Mouse (Mus musculus): Measurements from ENCODE around the gene Tmem161b. TPM values are rescaled to one million over a fixed set of nuclear protein-coding genes. Genes with fewer than 3 reads are reported as not detected.
A peak's percentile ranks its signal among the peaks of the same experiment; 100 is the strongest.

Tmem161b gene
- total and polyA plus RNA-seq, 2 experiments from 2014 or later = 24.5 to 29.3 TPM

- 9% methylated on average over 7 of the region's 7 CpGs for WGBS
- ATAC-seq = no peak
These were observed 122.6 kb downstream of the Tmem161b start for GRCm38 (mm10) chr13:84344711-84345110.

GRCm38 (mm10) chr13:84345114-84345513 is 123.0 kb downstream of the Tmem161b start:
- no peak for TF ChIP-seq CTCF (IDR thresholded peaks at IDR 0.05; ENCODE audit: low read depth)
- Histone ChIP-seq H3K4me3 (ENCODE audit: low read length) (peak overlapping the region; percentile 27), H3K27ac (peak overlapping the region; percentile 98), H3K36me3 (ENCODE audit: insufficient read depth, low read length) (no peaks in the 10 kb centered on the region), H3K4me1 (ENCODE audit: insufficient read depth, low read length) (peaks cover 23% of the 10 kb centered on the region; the same call in 1 of the 2 replicates), H3K9me3 (ENCODE audit: low read length) (no peaks in the 10 kb centered on the region), H3K9ac (replicated peaks; ENCODE audit: low read length) (peak overlapping the region; percentile 72), H3K4me2 (ENCODE audit: low read depth, low read length) (peak overlapping the region; percentile 95), H3K27me3 (ENCODE audit: insufficient read depth, low read length) (no peaks in the 10 kb centered on the region)
- ATAC-seq = no peak
- peak; percentile 62 for DNase-seq (ENCODE audit: low spot score)
- WGBS = 13% methylated on average over 8 of the region's 8 CpGs

More at GRCm38 (mm10) chr13:84344711-84345110, 122.6 kb downstream of the Tmem161b start:
- DNase-seq (ENCODE audit: low spot score) = peak; percentile 35
- peak overlapping the region; percentile 72 for H3K9ac ChIP-seq (replicated peaks; ENCODE audit: low read length)
- peak overlapping the region; percentile 98 for H3K27ac ChIP-seq
- H3K27me3 ChIP-seq (ENCODE audit: insufficient read depth, low read length) = no peaks in the 10 kb centered on the region
- H3K4me2 ChIP-seq (ENCODE audit: low read depth, low read length) = peak overlapping the region; percentile 95
- peaks cover 19% of the 10 kb centered on the region; the same call in 1 of the 2 replicates for H3K4me1 ChIP-seq (ENCODE audit: insufficient read depth, low read length)
- H3K36me3 ChIP-seq (ENCODE audit: insufficient read depth, low read length) = no peaks in the 10 kb centered on the region
- no peak overlapping the region for H3K4me3 ChIP-seq (ENCODE audit: low read length)
- TF ChIP-seq CTCF (IDR thresholded peaks at IDR 0.05; ENCODE audit: low read depth) = no peak
- H3K9me3 ChIP-seq (ENCODE audit: low read length) = no peaks in the 10 kb centered on the region

Small RNAs within 50 kb of the gene (microRNA-seq; reads per million reads assigned to microRNA genes)
- gene Gm24331 = 0 reads per million in 2 experiments
